Mouse (Mus musculus) embryo, embryonic 11 days (tissue): ENCODE data around the gene Acad11.

Source experiments
- DNase-seq: peaks from one replicate; pipeline ENCODE4 v3.0.0-alpha.2; 2015

Gene Acad11

GRCm38 (mm10) chr9:104085730-104086429, 22.7 kb downstream of the Acad11 start:
- no peak for DNase-seq

DNA sequence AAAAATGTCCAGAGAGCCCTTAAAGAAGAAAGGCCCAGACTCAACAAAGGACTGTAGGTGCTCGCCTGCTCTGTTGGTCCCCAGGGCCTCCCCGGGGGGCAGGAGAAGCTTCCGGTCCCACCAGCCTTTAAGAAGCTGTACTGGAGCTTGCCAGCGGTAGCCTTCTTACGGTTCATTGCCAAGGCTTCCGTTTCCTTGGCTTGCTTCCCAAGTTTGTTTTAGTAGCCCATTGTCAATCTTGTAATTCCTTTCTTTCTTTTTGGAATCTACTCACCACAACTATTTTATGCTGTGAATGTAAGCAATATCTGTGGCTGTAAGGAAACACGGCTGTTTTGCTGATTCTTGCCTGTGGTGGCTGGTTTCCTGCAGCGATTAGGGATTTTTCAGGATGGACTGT, 25.4 kb downstream of the Acad11 start:
- no peak for DNase-seq

DNA sequence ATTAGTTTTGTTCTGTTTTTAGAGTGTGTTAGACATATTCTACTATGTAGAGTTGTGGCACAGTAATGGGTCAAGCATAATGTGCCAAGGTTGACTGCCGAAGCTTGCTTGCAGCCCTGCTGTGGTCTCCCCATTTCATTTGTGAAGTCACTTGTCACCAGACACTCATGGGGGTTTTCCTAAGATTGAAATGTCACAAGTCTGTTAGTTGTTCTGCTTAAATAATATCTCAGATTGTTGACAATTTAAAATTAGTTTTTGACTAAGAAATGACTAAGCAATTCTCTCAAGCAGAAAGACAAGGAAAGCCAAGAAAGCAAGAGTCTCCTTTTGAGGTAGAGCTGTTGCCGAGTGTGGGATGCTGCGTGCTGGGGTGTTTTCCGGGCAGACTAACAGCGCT, 29.8 kb downstream of the Acad11 start:
- no peak for DNase-seq

DNA sequence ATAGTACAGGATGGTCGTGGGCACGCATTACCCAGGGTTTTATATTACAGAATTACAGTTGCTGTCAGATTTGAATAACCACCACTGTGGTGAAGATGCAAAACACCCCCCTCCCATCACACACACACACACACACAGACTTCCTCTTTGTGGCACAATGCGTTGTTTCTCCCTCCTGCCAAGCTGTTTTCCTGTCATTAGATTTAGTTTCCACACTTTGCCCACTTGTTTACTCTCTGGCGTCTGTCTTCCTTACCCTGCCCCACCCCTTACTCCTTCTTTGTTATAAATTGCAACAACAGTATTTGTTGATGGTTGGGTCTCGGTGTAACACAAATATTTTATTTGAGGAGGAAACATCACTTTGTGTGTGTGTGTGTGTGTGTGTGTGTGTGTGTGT, 35.1 kb downstream of the Acad11 start:
- DNase-seq: no peak

DNA sequence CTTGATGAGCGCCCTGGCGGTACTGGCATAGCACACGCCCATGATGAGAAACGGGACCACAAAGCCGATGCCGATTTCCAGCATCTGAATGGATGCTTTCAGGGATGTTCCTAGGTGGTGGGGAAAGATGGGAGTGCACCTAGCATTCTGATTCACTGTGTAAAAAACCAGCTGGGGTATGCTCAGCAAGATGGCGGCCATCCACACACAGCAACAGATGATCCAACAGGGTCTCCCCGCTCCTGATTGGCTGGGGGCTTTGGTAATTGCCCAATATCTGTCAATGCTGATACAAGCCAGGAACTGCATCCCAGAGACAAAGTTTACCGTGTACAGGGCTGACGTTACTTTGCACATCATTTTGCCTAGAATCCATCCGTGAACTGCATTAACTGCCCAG, 35.9 kb downstream of the Acad11 start:
- DNase-seq: no peak

DNA sequence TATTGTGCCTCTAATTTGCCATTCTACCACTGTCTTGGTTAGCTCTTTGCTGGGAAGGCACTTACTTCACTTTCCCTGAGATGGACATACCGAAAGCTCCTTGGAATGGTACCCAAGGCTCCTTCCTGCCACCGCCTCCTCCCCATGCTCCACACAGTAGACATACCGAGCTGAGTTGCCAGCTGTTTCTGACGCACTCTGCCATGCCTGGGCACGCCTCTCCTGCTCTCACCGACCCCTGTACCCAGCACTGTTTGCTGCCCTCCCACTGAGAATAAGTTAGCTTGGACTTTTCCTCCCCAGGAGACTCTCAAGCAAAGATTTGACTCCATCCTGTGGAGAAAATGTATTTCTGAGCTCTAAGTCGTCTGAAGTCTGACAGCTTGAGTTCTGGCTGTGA, 37.6 kb downstream of the Acad11 start:
- DNase-seq: no peak

GRCm38 (mm10) chr9:104101458-104101857, 38.3 kb downstream of the Acad11 start:
- DNase-seq: no peak

- no peak for DNase-seq
Observed at GRCm38 (mm10) chr9:104102301-104102700, 39.1 kb downstream of the Acad11 start.

- DNase-seq: no peak
Observed at GRCm38 (mm10) chr9:104102901-104103300, 39.7 kb downstream of the Acad11 start.

DNA sequence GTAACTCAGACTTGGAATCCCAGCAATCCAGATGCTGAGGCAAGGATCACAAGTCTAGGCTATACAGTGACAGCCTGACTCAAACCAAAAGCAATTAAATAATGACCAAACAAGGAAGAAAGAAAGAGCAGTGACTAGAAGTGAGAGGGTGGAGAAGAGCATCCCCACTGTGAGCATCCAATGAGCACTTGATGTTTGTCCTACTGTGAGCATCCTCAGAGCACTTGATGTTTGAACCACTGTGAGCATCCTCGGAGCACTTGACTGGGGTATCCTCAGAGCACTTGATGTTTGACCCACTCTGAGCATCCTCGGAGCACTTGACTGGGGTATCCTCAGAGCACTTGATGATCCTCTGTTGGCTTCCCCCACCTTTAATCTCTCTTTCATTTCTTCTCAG, 41.8 kb downstream of the Acad11 start:
- no peak for DNase-seq

GRCm38 (mm10) chr9:104106930-104107329, 43.8 kb downstream of the Acad11 start:
- DNase-seq: no peak

- no peak for DNase-seq
Observed at GRCm38 (mm10) chr9:104107482-104107881, 44.3 kb downstream of the Acad11 start.

- DNase-seq: no peak
Observed at GRCm38 (mm10) chr9:104108571-104109143, 45.5 kb downstream of the Acad11 start.

- DNase-seq: no peak
Observed at GRCm38 (mm10) chr9:104109151-104109550, 46.0 kb downstream of the Acad11 start.

GRCm38 (mm10) chr9:104123101-104123500, 59.9 kb downstream of the Acad11 start:
- DNase-seq: no peak

- DNase-seq: no peak
Observed at GRCm38 (mm10) chr9:104123622-104124021, 60.4 kb downstream of the Acad11 start.

- DNase-seq: no peak
Observed at GRCm38 (mm10) chr9:104126833-104127232, 63.7 kb downstream of the Acad11 start, which contains the start of gene Ackr4. Ackr4 (minus strand) TSS chr9:104126933.

GRCm38 (mm10) chr9:104128110-104128509, 64.9 kb downstream of the Acad11 start:
- no peak for DNase-seq

DNA sequence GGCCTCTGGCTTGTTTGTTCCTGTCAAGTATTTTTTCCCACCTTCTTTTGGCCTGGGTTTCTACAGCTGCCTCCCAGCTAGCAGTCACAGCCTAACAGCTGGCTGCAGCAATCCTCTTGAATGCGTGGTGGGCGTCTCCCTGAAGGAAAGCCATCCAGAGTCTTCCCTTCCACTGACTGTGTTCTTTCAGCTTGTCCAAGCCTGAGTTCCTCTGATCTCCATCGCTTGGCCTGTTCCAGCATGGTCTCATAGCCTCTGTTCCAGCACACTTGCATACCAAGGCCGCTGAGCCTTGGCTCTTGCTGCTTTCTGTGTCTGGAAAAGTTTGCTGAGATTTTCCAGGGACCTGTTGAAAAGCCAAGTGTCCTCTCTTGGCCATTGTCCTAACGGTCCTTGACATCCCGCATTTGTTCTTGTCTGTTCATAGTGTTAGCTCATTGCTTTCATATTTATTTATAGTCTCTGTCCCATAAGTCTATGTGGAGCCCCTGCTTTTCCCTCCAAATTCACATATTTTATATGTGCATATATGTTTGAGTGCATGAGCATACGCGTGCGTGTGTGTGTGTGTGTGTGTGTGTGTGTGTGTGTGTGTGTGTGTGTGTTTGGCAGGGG, 67.1 kb downstream of the Acad11 start:
- DNase-seq: no peak

GRCm38 (mm10) chr9:104140351-104140750, 77.2 kb downstream of the Acad11 start:
- DNase-seq: no peak

DNA sequence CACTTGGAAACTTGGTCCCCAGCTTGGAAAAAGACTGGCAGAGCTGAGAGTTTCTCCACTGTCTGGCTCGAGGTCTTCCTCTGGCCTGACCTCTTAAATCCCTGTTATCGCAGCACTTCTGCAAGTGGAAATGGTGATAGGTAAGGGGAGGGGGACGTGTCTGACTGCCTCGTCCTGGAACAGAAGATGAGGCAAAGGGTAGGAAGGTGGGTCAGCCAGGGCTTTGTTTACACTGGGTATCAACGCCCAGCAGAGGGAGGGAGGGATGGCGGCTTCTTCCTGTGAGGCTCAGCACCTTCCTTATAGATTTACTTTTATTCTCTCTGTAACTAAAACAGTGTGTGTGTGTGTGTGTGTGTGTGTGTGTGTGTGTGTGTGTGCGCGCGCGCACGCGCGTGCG, 79.6 kb downstream of the Acad11 start:
- no peak for DNase-seq

- DNase-seq: no peak
Observed at GRCm38 (mm10) chr9:104144314-104144996, 81.3 kb downstream of the Acad11 start.

DNA sequence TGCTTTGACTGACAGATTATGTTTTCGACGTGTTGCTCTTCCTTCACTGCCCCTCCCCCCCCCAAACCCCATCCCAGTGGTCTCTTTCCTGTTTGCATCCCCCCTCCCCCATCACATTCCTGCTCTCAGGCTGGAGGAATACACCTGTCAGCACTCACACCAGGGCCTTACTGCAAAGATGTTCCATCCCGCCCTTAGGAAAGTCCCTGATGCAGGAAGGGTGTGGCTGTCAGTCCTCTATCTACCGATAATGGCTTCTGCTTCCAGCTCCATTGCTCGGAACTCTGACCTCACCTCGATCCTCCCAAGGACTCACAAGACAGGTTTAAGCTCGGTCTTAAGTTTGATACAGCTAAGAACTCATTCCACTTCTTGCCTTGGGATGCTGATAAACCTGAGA, 83.5 kb downstream of the Acad11 start:
- DNase-seq: no peak

- no peak for DNase-seq
Observed at GRCm38 (mm10) chr9:104148969-104149368, 85.8 kb downstream of the Acad11 start.
